Mouse (Mus musculus) bone marrow, adult 2 months (tissue): ENCODE data around the gene Tph1.
"Not testable (repeated sequence)": the region's sequence is repeated elsewhere in the genome, so short reads cannot be mapped to it uniquely, and the experiment has no call there.

Experiments
- CTCF ChIP-seq: fragments of 200-500 bp; IDR thresholded peaks from 2 replicates; pipeline ENCODE4 v1.5.1; 2011; ENCODE audit warnings: low read length, control low read depth; ENCODE audit not compliant: control insufficient read depth, insufficient read depth
- POLR2A ChIP-seq: fragments of 200-500 bp; IDR thresholded peaks from 2 replicates; pipeline ENCODE4 v1.6.1; 2011; ENCODE audit warnings: low read depth, mild to moderate bottlenecking, control low read depth, low read length, borderline replicate concordance; ENCODE audit not compliant: control insufficient read depth

GRCm38 (mm10) chr7:46650231-46650630 is 22.1 kb downstream of the Tph1 start:
- TF ChIP-seq POLR2A, CTCF: not testable (repeated sequence)
